Mouse (Mus musculus): Measurements from ENCODE around the gene Luzp1.
A peak's percentile ranks its signal among the peaks of the same experiment; 100 is the strongest.

Gene Luzp1

GRCm38 (mm10) chr4:136553108-136553507, 83.5 kb downstream of the Luzp1 start:
- no peak for DNase-seq

- DNase-seq, result no peak
Measured at GRCm38 (mm10) chr4:136557638-136558037, 88.1 kb downstream of the Luzp1 start.

- DNase-seq, result no peak
Measured at GRCm38 (mm10) chr4:136559690-136560089, 90.1 kb downstream of the Luzp1 start.

- no peak for DNase-seq
Measured at GRCm38 (mm10) chr4:136560270-136560991, 90.9 kb downstream of the Luzp1 start.

- no peak for DNase-seq
Measured at GRCm38 (mm10) chr4:136562755-136563154, 93.2 kb downstream of the Luzp1 start.

GRCm38 (mm10) chr4:136568629-136569028, 99.1 kb downstream of the Luzp1 start:
- DNase-seq, result no peak

- DNase-seq, result no peak
Measured at GRCm38 (mm10) chr4:136569998-136570397, 100.4 kb downstream of the Luzp1 start.

- no peak for DNase-seq
Measured at GRCm38 (mm10) chr4:136581885-136582284, 112.3 kb downstream of the Luzp1 start.

GRCm38 (mm10) chr4:136587221-136587827, 117.8 kb downstream of the Luzp1 start:
- no peak for DNase-seq

- no peak for DNase-seq
Measured at GRCm38 (mm10) chr4:136588003-136588402, 118.4 kb downstream of the Luzp1 start.

GRCm38 (mm10) chr4:136592111-136592510, 122.5 kb downstream of the Luzp1 start:
- DNase-seq, result no peak

- DNase-seq, result no peak
Measured at GRCm38 (mm10) chr4:136594006-136594405, 124.4 kb downstream of the Luzp1 start.

GRCm38 (mm10) chr4:136595221-136595620, 125.7 kb downstream of the Luzp1 start:
- no peak for DNase-seq

- DNase-seq, result no peak
Measured at GRCm38 (mm10) chr4:136598268-136598876, 128.8 kb downstream of the Luzp1 start.

- DNase-seq, result no peak
Measured at GRCm38 (mm10) chr4:136599869-136600268, 130.3 kb downstream of the Luzp1 start.

GRCm38 (mm10) chr4:136600536-136600935, 131.0 kb downstream of the Luzp1 start:
- no peak for DNase-seq

GRCm38 (mm10) chr4:136601476-136601875, 131.9 kb downstream of the Luzp1 start:
- peak; percentile 34 for DNase-seq

- no peak for DNase-seq
Measured at GRCm38 (mm10) chr4:136602018-136602554, 132.5 kb downstream of the Luzp1 start.

- peak; percentile 95 for DNase-seq
Measured at GRCm38 (mm10) chr4:136602568-136602967, 133.0 kb downstream of the Luzp1 start, which contains the start of gene Kdm1a. Kdm1a (minus strand) TSS chr4:136602723.

Data from right cerebral cortex, adult 18-20 months (tissue).